Mouse (Mus musculus) left cerebral cortex, adult 18-20 months (tissue): Measurements from ENCODE around the gene Sort1. TPM values are rescaled to one million over a fixed set of nuclear protein-coding genes. Genes with fewer than 3 reads are reported as not detected.
"Not testable (repeated sequence)": the region's sequence is repeated elsewhere in the genome, so short reads cannot be mapped to it uniquely, and the experiment has no call there.

Experiments used
- DNase-seq, 2 experiments: peaks; one replicate each; pipeline ENCODE4 v3.0.0; 2021 to 2022; ENCODE audit warnings: low spot score in 2 of 2, mixed read lengths in 1 of 2
- long read RNA-seq, 2 experiments: library from polyadenylated mRNA; stranded (forward); transcript quantifications; one replicate each; pipeline ENCODE4 v2.0.0; 2021
- total RNA-seq, 2 experiments: library from RNA; stranded (reverse); gene quantifications; 2 replicates each; pipeline ENCODE4 v1.2.3; 2021

The Sort1 gene
- total RNA-seq = 100 to 1,000 TPM; 305 to 320 TPM
- long read RNA-seq, experiment 1, full-length matches to known transcripts = 54 of 176 reads
- long read RNA-seq, experiment 1, partial matches to known transcripts = 86 of 176 reads
- long read RNA-seq, experiment 1, other reads (novel, unspliced or antisense) = 36 of 176 reads
- long read RNA-seq, experiment 2, full-length matches to known transcripts = 17 of 94 reads
- long read RNA-seq, experiment 2, partial matches to known transcripts = 60 of 94 reads
- long read RNA-seq, experiment 2, other reads (novel, unspliced or antisense) = 17 of 94 reads

- peak; percentile 81 to 93 for DNase-seq
Measured at GRCm38 (mm10) chr3:108283781-108284601, at the start of gene Sort1. TSS of gene Sort1 (plus strand) at chr3:108284082.

GRCm38 (mm10) chr3:108237474-108238102 is 46.3 kb upstream of the Sort1 start:
- DNase-seq = not testable (repeated sequence)

- no peak for DNase-seq
Measured at GRCm38 (mm10) chr3:108241243-108241839, 42.5 kb upstream of the Sort1 start.

GRCm38 (mm10) chr3:108246857-108247256 is 37.0 kb upstream of the Sort1 start:
- no peak for DNase-seq

- peak; percentile 88 to 96 for DNase-seq
Measured at GRCm38 (mm10) chr3:108256719-108257637, 26.9 kb upstream of the Sort1 start, which contains the start of gene Psma5. TSS of gene Psma5 (plus strand) at chr3:108256926.

GRCm38 (mm10) chr3:108257831-108258500 is 25.9 kb upstream of the Sort1 start:
- no peak for DNase-seq

GRCm38 (mm10) chr3:108259319-108259718 is 24.6 kb upstream of the Sort1 start:
- DNase-seq = no peak

- not testable (repeated sequence) for DNase-seq
Measured at GRCm38 (mm10) chr3:108279495-108279894, 4.4 kb upstream of the Sort1 start.

- no peak for DNase-seq
Measured at GRCm38 (mm10) chr3:108282401-108283240, 1.3 kb upstream of the Sort1 start.

- DNase-seq = no peak
Measured at GRCm38 (mm10) chr3:108283241-108283561, 681 bp upstream of the Sort1 start.

- no peak for DNase-seq
Measured at GRCm38 (mm10) chr3:108285078-108285711, 1.3 kb downstream of the Sort1 start.

GRCm38 (mm10) chr3:108286671-108287439 is 3.0 kb downstream of the Sort1 start:
- DNase-seq = no peak

- peak in 1 of 2 experiments; percentile 31 for DNase-seq
Measured at GRCm38 (mm10) chr3:108287811-108288805, 4.2 kb downstream of the Sort1 start.

GRCm38 (mm10) chr3:108289311-108290130 is 5.6 kb downstream of the Sort1 start:
- DNase-seq = no peak

GRCm38 (mm10) chr3:108291036-108291799 is 7.3 kb downstream of the Sort1 start:
- no peak for DNase-seq
